Mouse (Mus musculus): Measurements from ENCODE around the gene Wdr20. TPM values are rescaled to one million over a fixed set of nuclear protein-coding genes. Genes with fewer than 3 reads are reported as not detected.

The Wdr20 gene
- total RNA-seq, 2 experiments from 2014 or later, result 24.7 to 28.5 TPM

DNA sequence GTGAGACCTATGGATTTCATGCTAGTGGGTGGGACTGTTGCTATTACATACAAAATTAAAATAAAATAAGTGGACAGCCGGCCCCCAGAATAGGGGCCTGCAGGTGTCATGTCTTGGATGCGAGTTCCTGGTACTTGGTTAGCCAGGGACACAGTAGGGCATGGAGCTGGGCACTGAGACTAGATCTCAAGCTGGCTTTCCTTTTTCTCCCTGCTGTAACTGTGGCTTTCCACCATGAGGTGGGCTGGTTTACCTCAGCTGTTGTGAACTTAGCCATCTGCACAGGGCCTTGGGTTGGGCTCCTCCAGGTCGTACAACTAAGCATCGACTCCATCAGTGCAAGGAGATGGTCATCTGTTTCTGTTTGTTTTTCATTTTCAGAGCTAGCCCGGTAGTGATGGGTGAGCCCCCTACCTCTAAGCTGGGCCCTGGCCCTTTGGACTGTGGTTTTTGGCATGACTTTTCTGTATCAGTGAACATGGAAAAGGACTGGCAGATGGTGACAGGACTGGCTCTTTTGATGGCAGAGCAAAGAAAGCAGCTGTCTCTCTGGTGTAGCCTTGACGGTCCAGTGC is 108.5 kb downstream of the Wdr20 start:
- no peak for ATAC-seq (ENCODE audit: poor library complexity, severe bottlenecking)

DNA sequence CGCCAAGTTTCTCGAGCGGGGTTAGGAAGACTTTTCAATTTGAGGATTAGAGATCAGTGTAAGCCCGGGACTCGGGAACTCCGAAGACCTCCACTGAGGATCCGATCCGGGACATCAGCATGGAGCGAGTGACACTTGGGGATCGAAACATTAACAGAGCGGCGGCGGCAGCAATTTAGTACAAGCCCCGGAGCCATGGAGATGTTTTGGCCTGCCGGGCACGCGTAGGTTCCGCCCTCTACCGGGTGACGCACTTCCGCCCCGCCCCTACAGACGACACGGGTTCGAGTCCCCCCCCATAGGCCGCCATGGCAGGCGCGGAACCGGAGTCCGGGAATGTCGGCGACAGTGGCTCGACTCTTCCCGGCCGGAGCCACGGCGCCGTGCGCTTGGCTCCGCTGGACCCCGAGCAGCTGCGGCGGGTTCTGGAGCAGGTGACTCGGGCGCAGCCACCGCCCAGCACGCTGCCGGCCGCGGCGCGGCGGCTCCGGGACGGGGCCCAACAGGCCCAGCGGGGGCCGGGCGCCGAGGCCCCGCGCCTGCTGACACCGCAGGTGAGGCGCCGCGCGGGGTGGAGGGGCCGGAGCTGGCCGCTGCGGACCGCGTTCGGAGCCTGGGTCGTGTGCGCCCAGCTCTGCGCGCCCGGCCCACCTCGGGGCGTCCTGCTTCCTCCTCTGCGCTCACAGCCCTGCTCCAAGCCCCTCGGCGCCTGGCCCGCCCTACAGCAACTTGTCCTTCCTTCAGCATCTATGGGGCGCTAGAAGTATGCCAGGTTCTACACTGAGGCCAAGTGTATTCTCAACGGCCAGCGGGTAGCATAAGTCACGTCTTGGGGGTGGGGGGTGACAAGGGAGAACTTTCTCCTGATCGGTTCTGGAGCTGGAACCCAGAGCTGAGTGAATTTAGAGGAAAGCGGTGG is 112.5 kb downstream of the Wdr20 start, which contains the start of gene Zfp839:
TSS of gene Zfp839 (plus strand) at position 244 of the 919 bp plus-strand sequence.
- ATAC-seq (ENCODE audit: poor library complexity, severe bottlenecking), result peak; percentile 55

DNA sequence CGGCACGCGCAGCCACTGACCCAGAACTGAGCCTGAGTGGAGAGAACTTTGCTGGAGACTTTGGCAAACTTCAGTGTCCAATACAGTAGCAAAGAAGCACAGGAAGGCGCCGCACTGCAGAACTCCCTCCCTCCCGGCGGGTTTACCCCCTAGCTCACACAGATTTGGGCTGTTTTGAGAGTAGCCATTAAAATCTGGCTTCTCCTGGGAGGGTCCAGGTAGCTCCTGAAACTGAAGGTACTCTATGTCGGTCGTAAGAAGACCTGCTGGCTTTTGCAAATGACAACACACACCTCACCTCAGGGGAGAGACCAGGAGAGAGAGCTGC is 113.1 kb downstream of the Wdr20 start:
- ATAC-seq (ENCODE audit: poor library complexity, severe bottlenecking), result no peak

DNA sequence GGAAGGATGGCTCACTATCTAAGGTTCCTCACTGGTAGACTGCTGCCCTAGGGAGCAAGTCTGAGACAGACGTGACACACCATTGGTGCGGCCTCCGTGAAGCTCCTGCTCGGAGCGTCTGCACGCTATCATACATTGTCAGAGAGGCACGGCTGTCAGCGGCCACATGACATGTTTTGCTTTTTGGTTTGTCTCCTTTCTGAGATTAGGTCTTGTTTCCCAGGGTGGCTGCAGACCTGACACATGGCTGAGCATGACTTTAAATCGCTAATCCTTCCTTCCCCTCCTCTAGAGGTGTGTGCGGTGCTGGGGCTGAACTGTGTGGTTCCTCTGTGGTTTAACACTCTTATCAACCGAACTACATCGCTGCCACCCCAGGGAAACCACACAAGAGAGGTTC is 113.7 kb downstream of the Wdr20 start:
- ATAC-seq (ENCODE audit: poor library complexity, severe bottlenecking), result peak; percentile 34; the same call in 1 of the 2 replicates

GRCm38 (mm10) chr12:110851923-110852322 is 114.2 kb downstream of the Wdr20 start:
- peak; percentile 9; the same call in 1 of the 2 replicates for ATAC-seq (ENCODE audit: poor library complexity, severe bottlenecking)

Other genes with a start within 250 kb of the Wdr20 start
- gene Dync1h1, start 136.5 kb upstream of the Wdr20 start, total RNA-seq (2015), result 63.1 and 64.4 TPM in 2 replicates
- gene Dync1h1, start 136.5 kb upstream of the Wdr20 start, total RNA-seq (2017), result 84.0 and 121 TPM in 2 replicates
- not detected in 2 replicates for gene 1700001K19Rik, start 55.3 kb upstream of the Wdr20 start, total RNA-seq (2015)
- not detected in 2 replicates for gene 1700001K19Rik, start 55.3 kb upstream of the Wdr20 start, total RNA-seq (2017)
- gene Hsp90aa1, start 35.2 kb upstream of the Wdr20 start, total RNA-seq (2015), result 343 and 353 TPM in 2 replicates
- 494 and 587 TPM in 2 replicates for gene Hsp90aa1, start 35.2 kb upstream of the Wdr20 start, total RNA-seq (2017)
- 1.5 and 1.6 TPM in 2 replicates for gene Mok, start 103.0 kb downstream of the Wdr20 start, total RNA-seq (2015)
- gene Mok, start 103.0 kb downstream of the Wdr20 start, total RNA-seq (2017), result 1.4 and 1.6 TPM in 2 replicates
- gene Zfp839, start 112.3 kb downstream of the Wdr20 start, total RNA-seq (2015), result 3.3 and 4.5 TPM in 2 replicates
- gene Zfp839, start 112.3 kb downstream of the Wdr20 start, total RNA-seq (2017), result 5.5 and 6.2 TPM in 2 replicates
- gene Cinp, start 151.2 kb downstream of the Wdr20 start, total RNA-seq (2015), result 20.3 and 31.8 TPM in 2 replicates
- gene Cinp, start 151.2 kb downstream of the Wdr20 start, total RNA-seq (2017), result 32.5 and 36.4 TPM in 2 replicates
- 3.1 and 3.7 TPM in 2 replicates for gene Tecpr2, start 151.3 kb downstream of the Wdr20 start, total RNA-seq (2015)
- 3.5 and 5.0 TPM in 2 replicates for gene Tecpr2, start 151.3 kb downstream of the Wdr20 start, total RNA-seq (2017)
- 1.6 and 2.8 TPM in 2 replicates for gene Ankrd9, start 241.1 kb downstream of the Wdr20 start, total RNA-seq (2015)
- gene Ankrd9, start 241.1 kb downstream of the Wdr20 start, total RNA-seq (2017), result 3.0 and 3.3 TPM in 2 replicates

All from megakaryocyte, adult 5-6 weeks (primary cell).